Comparison of ENCODE assay signal across 8 mouse cellular contexts in genomic region chr12:111769306-111769705, GRCm38 (mm10). TPM values are rescaled to one million over a fixed set of nuclear protein-coding genes. Genes with fewer than 3 reads are reported as not detected.
DNase-seq lines count a peak whose midpoint lies in the region; ATAC-seq and TF ChIP-seq lines count a peak whose summit lies in the region.

No protein-coding gene starts in this region.

- H3K4me1 ChIP-seq in heart, adult 2 months (ENCODE audit: control insufficient read depth, insufficient read depth, low read length), result peaks cover 20% of the 10 kb centered on the region
- H3K4me1 ChIP-seq in kidney, embryonic 14.5 days (ENCODE audit: control insufficient read depth, insufficient read depth, low read length), result peaks cover 16% of the 10 kb centered on the region; the same call in 1 of the 2 replicates

- ATAC-seq in kidney, embryonic 14.5 days (ENCODE audit: low FRiP score, low TSS enrichment), result no peak
- ATAC-seq in megakaryocyte progenitor cell, adult 5-6 weeks (replicated peaks; ENCODE audit: poor library complexity), result peak; percentile 97

- H3K4me2 ChIP-seq in kidney, embryonic 14.5 days (replicated peaks; ENCODE audit: low read depth, low read length), result no peak overlapping the region

- intact Hi-C loops in heart, adult 2 months (cut with DNase I), result no loop called here

- H3K4me3 ChIP-seq in heart, adult 2 months, result no peak overlapping the region
- H3K4me3 ChIP-seq in kidney, embryonic 14.5 days (ENCODE audit: low read length), result no peak overlapping the region

- peak overlapping the region; percentile 29 for H3K27ac ChIP-seq in heart, adult 2 months
- peak overlapping the region; percentile 71 for H3K27ac ChIP-seq in kidney, embryonic 14.5 days (ENCODE audit: low read depth, low read length)

- DNase-seq in right cerebral cortex, postnatal 10 days (ENCODE audit: low spot score in 2 of 2), result peak; percentile 62 to 69
- DNase-seq in right cerebral cortex, postnatal 25 days, result no peak
- peak; percentile 51 for DNase-seq in cerebellum, adult 11-12 months
- peak; percentile 71 to 75 for DNase-seq in heart, adult 2 months
- no peak for DNase-seq in yolk sac, embryonic 10.5 days (ENCODE audit: low spot score)
- DNase-seq in c-Kit-positive CD71-positive TER-119-positive erythroid progenitor cells, embryonic 14.5 days (ENCODE audit: low spot score), result no peak

- no peak for TF ChIP-seq POLR2A in heart, adult 2 months (IDR thresholded peaks at IDR 0.05; ENCODE audit: insufficient read depth, low read depth, low read length)

- peaks cover 3% of the 10 kb centered on the region; the same call in 1 of the 2 replicates for H3K36me3 ChIP-seq in heart, adult 2 months (ENCODE audit: control insufficient read depth, insufficient read depth, low read length)
- peaks cover 22% of the 10 kb centered on the region for H3K36me3 ChIP-seq in kidney, embryonic 14.5 days (ENCODE audit: control insufficient read depth, insufficient read depth, low read length)

- TF ChIP-seq EP300 in heart, adult 2 months (IDR thresholded peaks at IDR 0.05; ENCODE audit: insufficient read depth, low read depth, low read length), result no peak

- H3K27me3 ChIP-seq in heart, adult 2 months (ENCODE audit: control insufficient read depth, insufficient read depth, low read length), result no peaks in the 10 kb centered on the region
- no peaks in the 10 kb centered on the region for H3K27me3 ChIP-seq in kidney, embryonic 14.5 days (ENCODE audit: control insufficient read depth, insufficient read depth, low read length)

- WGBS in heart, adult 2 months, result 18% methylated on average over 10 of the region's 10 CpGs
- 30% methylated on average over 10 of the region's 10 CpGs for WGBS in kidney, embryonic 14.5 days

- peak; percentile 67 for TF ChIP-seq CTCF in heart, adult 2 months (IDR thresholded peaks at IDR 0.05)

- no peak overlapping the region for H3K9ac ChIP-seq in heart, adult 2 months (ENCODE audit: low read depth, low read length)
- H3K9ac ChIP-seq in kidney, embryonic 14.5 days (ENCODE audit: low read depth, low read length), result no peak overlapping the region

- H3K9me3 ChIP-seq in kidney, embryonic 14.5 days (ENCODE audit: control insufficient read depth, low read length), result no peaks in the 10 kb centered on the region

- peaks cover 10% of the 10 kb centered on the region for H3K79me2 ChIP-seq in heart, adult 2 months (replicated peaks; ENCODE audit: control insufficient read depth, insufficient read depth, low read length)

RNA-seq across cellular contexts. Expression of gene Klc1, which starts 10.7 kb away (rescaled TPM):
- total RNA-seq in heart, adult 2 months (2021), result 10 to 100 TPM; 83.8 to 83.9 TPM
- 80.8 and 105 TPM in 2 replicates for polyA plus RNA-seq in heart, adult 2 months (2012; rRNA removed)
- polyA plus RNA-seq in kidney, embryonic 14.5 days (2014; fragmentation: Nextera tagmentation; extraction: Ambion mirVana), result 76.4 and 91.6 TPM in 2 replicates
- 20.8 and 24.1 TPM in 2 replicates for total RNA-seq in megakaryocyte progenitor cell, adult 5-6 weeks (2015)
- 37.9 and 76.1 TPM in 2 replicates for total RNA-seq in megakaryocyte progenitor cell, adult 5-6 weeks (2017)

RNA-seq across cellular contexts. Expression of gene Xrcc3, which starts 44.4 kb away (rescaled TPM):
- total RNA-seq in heart, adult 2 months (2021), result 1 to 10 TPM; 1.4 to 1.8 TPM
- polyA plus RNA-seq in heart, adult 2 months (2012; rRNA removed), result 2.1 and 2.8 TPM in 2 replicates
- 11.2 and 20.3 TPM in 2 replicates for polyA plus RNA-seq in kidney, embryonic 14.5 days (2014; fragmentation: Nextera tagmentation; extraction: Ambion mirVana)
- total RNA-seq in megakaryocyte progenitor cell, adult 5-6 weeks (2015), result 8.8 and 14.8 TPM in 2 replicates
- total RNA-seq in megakaryocyte progenitor cell, adult 5-6 weeks (2017), result 8.2 and 15.1 TPM in 2 replicates

RNA-seq across cellular contexts. Expression of gene Zfyve21, which starts 44.7 kb away (rescaled TPM):
- total RNA-seq in heart, adult 2 months (2021), result 10 to 100 TPM; 65.1 to 74.8 TPM
- polyA plus RNA-seq in heart, adult 2 months (2012; rRNA removed), result 71.9 and 89.6 TPM in 2 replicates
- 110 and 113 TPM in 2 replicates for polyA plus RNA-seq in kidney, embryonic 14.5 days (2014; fragmentation: Nextera tagmentation; extraction: Ambion mirVana)
- 7.5 and 8.7 TPM in 2 replicates for total RNA-seq in megakaryocyte progenitor cell, adult 5-6 weeks (2015)
- total RNA-seq in megakaryocyte progenitor cell, adult 5-6 weeks (2017), result 7.5 and 9.6 TPM in 2 replicates

RNA-seq across cellular contexts. Expression of gene Apopt1, which starts 56.2 kb away (rescaled TPM):
- total RNA-seq in heart, adult 2 months (2021), result 10 to 100 TPM; 32.0 to 36.3 TPM
- 31.4 and 31.7 TPM in 2 replicates for polyA plus RNA-seq in heart, adult 2 months (2012; rRNA removed)
- 63.1 and 63.4 TPM in 2 replicates for polyA plus RNA-seq in kidney, embryonic 14.5 days (2014; fragmentation: Nextera tagmentation; extraction: Ambion mirVana)
- 67.5 and 72.1 TPM in 2 replicates for total RNA-seq in megakaryocyte progenitor cell, adult 5-6 weeks (2015)
- total RNA-seq in megakaryocyte progenitor cell, adult 5-6 weeks (2017), result 54.7 and 55.7 TPM in 2 replicates

RNA-seq across cellular contexts. Expression of gene Bag5, which starts 56.2 kb away (rescaled TPM):
- total RNA-seq in heart, adult 2 months (2021), result 10 to 100 TPM; 18.8 to 22.8 TPM
- polyA plus RNA-seq in heart, adult 2 months (2012; rRNA removed), result 9.8 and 15.9 TPM in 2 replicates
- polyA plus RNA-seq in kidney, embryonic 14.5 days (2014; fragmentation: Nextera tagmentation; extraction: Ambion mirVana), result 45.2 and 49.7 TPM in 2 replicates
- 23.6 and 25.8 TPM in 2 replicates for total RNA-seq in megakaryocyte progenitor cell, adult 5-6 weeks (2015)
- total RNA-seq in megakaryocyte progenitor cell, adult 5-6 weeks (2017), result 29.2 and 46.3 TPM in 2 replicates

Comparison
In these comparisons a context has a peak if more than half of its experiments do, and no peak if none do; other contexts are left out.
1. DNase-seq: peak in right cerebral cortex, postnatal 10 days (2 of 2), cerebellum, adult 11-12 months (single experiment) and heart, adult 2 months (2 of 2); none in right cerebral cortex, postnatal 25 days (single experiment), yolk sac, embryonic 10.5 days (single experiment) and c-Kit-positive CD71-positive TER-119-positive erythroid progenitor cells, embryonic 14.5 days (single experiment).
2. RNA of gene Zfyve21, which starts 44.7 kb away (total RNA-seq): 65.1 to 74.8 TPM in heart, adult 2 months; 7.5 to 9.6 TPM in megakaryocyte progenitor cell, adult 5-6 weeks; every median in the first group is over 4 times any median in the second.